Mouse (Mus musculus): ENCODE measurements around the gene Tarbp1. TPM values are rescaled to one million over a fixed set of nuclear protein-coding genes. Genes with fewer than 3 reads are reported as not detected.

Gene Tarbp1
- total and polyA plus RNA-seq, 2 experiments from 2014 or later, result 0.92 to 7.3 TPM

DNA sequence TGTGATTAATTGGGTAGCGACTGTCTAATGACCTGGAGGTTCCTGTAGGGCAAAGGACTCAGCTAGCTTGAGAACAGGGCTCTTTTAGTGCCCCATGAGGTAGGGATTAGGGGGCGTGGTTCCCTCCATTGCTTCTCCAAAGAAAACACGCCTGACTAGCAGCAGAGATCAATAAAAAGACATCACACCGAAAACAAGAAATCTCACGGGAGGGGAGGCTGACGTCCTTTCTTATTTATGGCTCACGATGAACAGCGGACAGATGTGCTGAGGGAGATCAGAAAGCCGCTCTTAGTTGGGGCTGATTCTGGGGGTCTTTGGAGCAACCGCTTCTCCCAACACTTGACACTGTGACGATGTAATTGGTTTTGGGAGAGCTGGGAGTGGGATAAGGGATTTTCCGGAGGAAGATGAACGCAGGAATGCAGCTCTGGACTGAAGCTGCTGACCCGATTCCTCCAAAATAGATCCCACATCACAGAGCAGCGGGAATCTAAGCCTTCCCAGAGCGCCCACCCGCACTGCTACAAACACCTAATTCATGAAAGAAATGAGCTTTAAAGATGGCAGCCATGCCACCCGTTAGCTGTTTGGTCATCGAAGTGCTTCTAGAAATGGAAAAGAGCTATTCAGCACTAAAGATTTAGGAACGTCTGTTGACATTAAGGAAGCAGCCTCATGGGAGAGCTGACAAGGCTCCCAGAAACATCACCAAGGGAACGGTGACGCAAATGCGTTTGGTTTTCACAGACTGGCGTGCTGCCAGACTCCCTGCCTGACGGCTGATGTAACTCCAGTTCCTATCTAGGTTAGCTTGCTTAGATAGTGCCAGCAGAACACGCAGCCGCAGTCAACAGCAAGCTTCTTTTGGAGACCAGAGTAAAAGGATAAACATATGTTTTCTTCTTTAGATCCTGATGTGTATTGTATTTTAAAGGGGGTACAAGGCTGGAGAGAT, 42.0 kb upstream of the Tarbp1 start:
- DNase-seq (ENCODE audit: low spot score), result peak; percentile 99
- H3K4me3 ChIP-seq (ENCODE audit: low read depth, low read length), result peak overlapping the region; percentile 24
- 7% methylated on average over 27 of the region's 27 CpGs for WGBS
- peak overlapping the region; percentile 37 for H3K9ac ChIP-seq (replicated peaks; ENCODE audit: low read depth, low read length)
- H3K27me3 ChIP-seq (ENCODE audit: control insufficient read depth, insufficient read depth, low read length), result no peaks in the 10 kb centered on the region
- H3K36me3 ChIP-seq (replicated peaks; ENCODE audit: control insufficient read depth, insufficient read depth, low read length), result no peaks in the 10 kb centered on the region
- peak overlapping the region; percentile 62 for H3K4me2 ChIP-seq (ENCODE audit: low read depth, low read length)
- TF ChIP-seq EP300 (IDR thresholded peaks at IDR 0.05; ENCODE audit: low read depth) (peak; percentile 88), CTCF (IDR thresholded peaks at IDR 0.05; ENCODE audit: low read depth) (no peak)
- peaks cover 28% of the 10 kb centered on the region for H3K4me1 ChIP-seq (ENCODE audit: control insufficient read depth, insufficient read depth)
- peak overlapping the region; percentile 83 for H3K27ac ChIP-seq (ENCODE audit: low read depth)
- no peaks in the 10 kb centered on the region for H3K9me3 ChIP-seq (replicated peaks; ENCODE audit: control insufficient read depth, low read length)
- ATAC-seq (ENCODE audit: insufficient read depth, low read depth), result peak; percentile 87

DNA sequence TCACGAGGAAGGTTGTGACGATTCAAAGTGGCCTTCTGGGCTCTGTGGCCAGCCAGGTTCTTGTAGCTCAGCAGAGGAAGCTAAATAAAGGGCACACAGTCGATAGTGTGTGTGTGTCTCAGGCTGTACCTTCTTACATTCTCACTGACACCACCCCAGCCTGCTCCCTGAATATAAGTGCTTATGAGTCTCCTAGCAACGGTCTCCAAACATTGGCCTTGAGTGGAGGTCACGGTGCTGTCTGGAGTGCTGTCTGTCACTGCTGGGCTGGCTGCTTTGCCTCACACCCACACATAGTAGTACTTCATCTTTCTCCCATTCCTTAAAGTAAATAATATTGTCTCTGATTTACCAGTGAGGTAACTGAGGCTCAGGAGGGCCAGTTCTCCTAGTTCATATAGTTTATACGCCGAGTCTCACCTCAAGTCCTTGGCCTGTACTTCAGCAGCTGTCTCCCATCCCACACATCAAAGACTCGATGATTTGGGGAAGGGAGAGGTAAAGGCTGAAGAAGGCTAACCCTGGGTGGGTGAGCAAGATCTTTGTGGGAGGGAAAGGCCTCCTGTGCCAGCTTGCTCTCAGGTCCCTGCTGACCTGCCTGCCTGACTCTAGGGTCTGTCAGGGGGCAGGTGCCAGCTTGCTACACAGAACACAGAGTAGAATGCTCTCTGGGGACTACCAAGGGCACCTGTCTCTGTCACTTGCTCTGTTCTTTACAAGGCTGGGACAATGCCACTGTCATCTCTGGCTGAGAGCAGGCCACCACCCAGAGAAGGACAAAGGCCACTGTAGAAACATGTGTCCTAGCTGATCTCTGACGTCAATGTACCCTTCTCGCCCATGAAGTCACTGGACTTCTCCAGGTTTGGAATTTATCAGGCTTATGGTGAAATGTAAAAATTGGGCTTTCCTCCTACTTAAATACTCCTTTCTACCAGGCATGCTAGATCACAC, 39.4 kb upstream of the Tarbp1 start:
- ATAC-seq (ENCODE audit: insufficient read depth, low read depth), result peak; percentile 84
- H3K27me3 ChIP-seq (ENCODE audit: control insufficient read depth, insufficient read depth, low read length), result no peaks in the 10 kb centered on the region
- TF ChIP-seq CTCF (IDR thresholded peaks at IDR 0.05; ENCODE audit: low read depth), result no peak
- no peak for TF ChIP-seq EP300 (IDR thresholded peaks at IDR 0.05; ENCODE audit: low read depth)
- peaks cover 28% of the 10 kb centered on the region for H3K4me1 ChIP-seq (ENCODE audit: control insufficient read depth, insufficient read depth)
- H3K4me2 ChIP-seq (ENCODE audit: low read depth, low read length), result no peak overlapping the region; the same call in 1 of the 2 replicates
- no peak overlapping the region for H3K4me3 ChIP-seq (ENCODE audit: low read depth, low read length)
- H3K9ac ChIP-seq (replicated peaks; ENCODE audit: low read depth, low read length), result no peak overlapping the region; the same call in 1 of the 2 replicates
- DNase-seq (ENCODE audit: low spot score), result peak; percentile 95
- 33% methylated on average over 10 of the region's 10 CpGs for WGBS
- H3K9me3 ChIP-seq (replicated peaks; ENCODE audit: control insufficient read depth, low read length), result no peaks in the 10 kb centered on the region
- H3K27ac ChIP-seq (ENCODE audit: low read depth), result peak overlapping the region; percentile 81
- no peaks in the 10 kb centered on the region for H3K36me3 ChIP-seq (replicated peaks; ENCODE audit: control insufficient read depth, insufficient read depth, low read length)

DNA sequence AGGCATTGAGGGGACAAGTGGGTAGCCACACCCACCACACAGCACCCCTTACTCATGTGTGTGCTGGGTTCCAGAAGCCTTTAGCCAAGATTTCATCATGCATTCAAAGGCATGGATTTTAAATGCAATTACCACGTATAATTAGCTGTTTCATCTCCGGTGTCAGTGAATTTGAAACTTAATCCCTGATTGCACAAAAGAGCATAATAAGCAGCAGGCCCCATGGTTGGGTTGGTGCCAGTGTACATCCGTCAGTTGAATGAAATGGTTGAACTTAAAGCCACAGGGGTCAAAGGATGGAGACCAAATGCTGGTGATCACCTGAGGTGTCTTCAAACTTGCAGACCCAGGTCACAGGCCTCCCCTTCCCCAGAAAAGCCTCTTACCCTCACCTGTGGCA, 36.0 kb upstream of the Tarbp1 start:
- Histone ChIP-seq H3K4me3 (ENCODE audit: low read depth, low read length) (no peak overlapping the region), H3K9ac (replicated peaks; ENCODE audit: low read depth, low read length) (no peak overlapping the region), H3K36me3 (replicated peaks; ENCODE audit: control insufficient read depth, insufficient read depth, low read length) (no peaks in the 10 kb centered on the region), H3K27ac (ENCODE audit: low read depth) (no peak overlapping the region), H3K4me2 (ENCODE audit: low read depth, low read length) (no peak overlapping the region), H3K4me1 (ENCODE audit: control insufficient read depth, insufficient read depth) (peaks cover 14% of the 10 kb centered on the region), H3K27me3 (ENCODE audit: control insufficient read depth, insufficient read depth, low read length) (no peaks in the 10 kb centered on the region), H3K9me3 (replicated peaks; ENCODE audit: control insufficient read depth, low read length) (no peaks in the 10 kb centered on the region)
- ATAC-seq (ENCODE audit: insufficient read depth, low read depth) (no peak), DNase-seq (ENCODE audit: low spot score) (no peak)
- WGBS, result 86% methylated on average over 3 of the region's 3 CpGs
- TF ChIP-seq CTCF (IDR thresholded peaks at IDR 0.05; ENCODE audit: low read depth) (no peak), EP300 (IDR thresholded peaks at IDR 0.05; ENCODE audit: low read depth) (no peak)

DNA sequence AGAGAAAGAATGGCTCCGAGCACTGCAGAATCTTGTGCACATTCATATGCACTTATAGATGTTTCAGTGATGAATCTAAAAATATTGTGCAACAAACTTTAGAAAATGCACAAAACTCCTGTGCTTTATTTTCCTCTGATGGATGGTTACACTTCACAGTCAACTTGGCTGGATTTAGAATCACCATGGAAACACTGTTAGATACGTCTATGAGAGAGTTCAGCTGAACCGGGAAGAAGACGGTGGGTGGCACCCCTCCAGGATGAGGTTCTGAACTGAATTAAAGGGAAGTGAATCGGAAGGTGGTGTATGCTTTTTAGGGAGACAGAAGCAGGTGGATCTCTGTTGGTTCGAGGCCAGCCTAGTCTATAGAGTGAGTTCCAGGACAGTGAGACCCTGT, 34.8 kb upstream of the Tarbp1 start:
- DNase-seq (ENCODE audit: low spot score) (no peak), ATAC-seq (ENCODE audit: insufficient read depth, low read depth) (no peak)
- Histone ChIP-seq H3K9me3 (replicated peaks; ENCODE audit: control insufficient read depth, low read length) (no peaks in the 10 kb centered on the region; the same call in 1 of the 2 replicates), H3K4me3 (ENCODE audit: low read depth, low read length) (no peak overlapping the region), H3K4me2 (ENCODE audit: low read depth, low read length) (no peak overlapping the region), H3K27me3 (ENCODE audit: control insufficient read depth, insufficient read depth, low read length) (no peaks in the 10 kb centered on the region), H3K4me1 (ENCODE audit: control insufficient read depth, insufficient read depth) (peaks cover 12% of the 10 kb centered on the region), H3K9ac (replicated peaks; ENCODE audit: low read depth, low read length) (no peak overlapping the region), H3K36me3 (replicated peaks; ENCODE audit: control insufficient read depth, insufficient read depth, low read length) (no peaks in the 10 kb centered on the region), H3K27ac (ENCODE audit: low read depth) (no peak overlapping the region)
- TF ChIP-seq EP300 (IDR thresholded peaks at IDR 0.05; ENCODE audit: low read depth) (no peak), CTCF (IDR thresholded peaks at IDR 0.05; ENCODE audit: low read depth) (no peak)
- WGBS, result 78% methylated on average over 6 of the region's 6 CpGs

DNA sequence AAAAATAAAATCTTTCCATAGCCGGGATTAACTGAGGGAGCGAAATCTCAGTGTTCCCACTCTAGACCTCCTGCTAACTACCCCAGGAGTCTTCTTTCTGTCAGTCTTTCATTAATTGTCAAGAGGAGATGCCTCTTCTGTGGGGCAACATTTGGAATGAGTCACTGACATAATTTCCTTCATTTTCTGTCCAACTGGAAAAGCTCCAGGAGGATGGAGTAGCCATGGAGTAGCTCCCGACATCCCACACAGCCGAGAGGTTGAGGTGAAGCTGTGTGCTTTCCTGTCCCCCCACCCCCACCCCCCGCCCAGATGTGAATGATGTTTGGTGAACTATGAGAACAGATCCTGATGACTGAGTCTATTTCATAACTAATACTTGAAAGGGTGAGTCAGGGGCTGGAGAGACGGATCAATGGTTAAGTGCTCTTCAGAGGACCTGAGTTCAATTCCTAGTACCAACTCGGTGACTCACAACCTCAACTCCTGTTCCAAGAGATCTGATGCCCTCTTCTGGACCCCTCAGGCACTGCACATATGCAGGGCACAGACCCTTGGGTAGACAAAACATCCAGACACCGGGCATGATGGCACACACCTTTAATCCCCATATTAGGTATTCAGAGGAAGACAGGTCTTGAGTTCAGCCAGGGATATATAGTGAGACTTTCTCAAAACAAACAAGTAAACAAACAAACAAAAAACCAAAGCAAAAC, 34.2 kb upstream of the Tarbp1 start:
- H3K36me3 ChIP-seq (replicated peaks; ENCODE audit: control insufficient read depth, insufficient read depth, low read length), result no peaks in the 10 kb centered on the region
- no peak overlapping the region for H3K4me2 ChIP-seq (ENCODE audit: low read depth, low read length)
- ATAC-seq (ENCODE audit: insufficient read depth, low read depth), result no peak
- DNase-seq (ENCODE audit: low spot score), result no peak
- no peak overlapping the region for H3K27ac ChIP-seq (ENCODE audit: low read depth)
- no peaks in the 10 kb centered on the region; the same call in 1 of the 2 replicates for H3K9me3 ChIP-seq (replicated peaks; ENCODE audit: control insufficient read depth, low read length)
- no peak overlapping the region for H3K4me3 ChIP-seq (ENCODE audit: low read depth, low read length)
- H3K27me3 ChIP-seq (ENCODE audit: control insufficient read depth, insufficient read depth, low read length), result no peaks in the 10 kb centered on the region
- no peak overlapping the region for H3K9ac ChIP-seq (replicated peaks; ENCODE audit: low read depth, low read length)
- 77% methylated on average over 8 of the region's 8 CpGs for WGBS
- TF ChIP-seq CTCF (IDR thresholded peaks at IDR 0.05; ENCODE audit: low read depth), result no peak
- TF ChIP-seq EP300 (IDR thresholded peaks at IDR 0.05; ENCODE audit: low read depth), result no peak
- peaks cover 6% of the 10 kb centered on the region for H3K4me1 ChIP-seq (ENCODE audit: control insufficient read depth, insufficient read depth)

All from heart, postnatal 0 days (tissue).